ENCODE assay signal across 9 mouse cellular contexts in the genomic region with DNA sequence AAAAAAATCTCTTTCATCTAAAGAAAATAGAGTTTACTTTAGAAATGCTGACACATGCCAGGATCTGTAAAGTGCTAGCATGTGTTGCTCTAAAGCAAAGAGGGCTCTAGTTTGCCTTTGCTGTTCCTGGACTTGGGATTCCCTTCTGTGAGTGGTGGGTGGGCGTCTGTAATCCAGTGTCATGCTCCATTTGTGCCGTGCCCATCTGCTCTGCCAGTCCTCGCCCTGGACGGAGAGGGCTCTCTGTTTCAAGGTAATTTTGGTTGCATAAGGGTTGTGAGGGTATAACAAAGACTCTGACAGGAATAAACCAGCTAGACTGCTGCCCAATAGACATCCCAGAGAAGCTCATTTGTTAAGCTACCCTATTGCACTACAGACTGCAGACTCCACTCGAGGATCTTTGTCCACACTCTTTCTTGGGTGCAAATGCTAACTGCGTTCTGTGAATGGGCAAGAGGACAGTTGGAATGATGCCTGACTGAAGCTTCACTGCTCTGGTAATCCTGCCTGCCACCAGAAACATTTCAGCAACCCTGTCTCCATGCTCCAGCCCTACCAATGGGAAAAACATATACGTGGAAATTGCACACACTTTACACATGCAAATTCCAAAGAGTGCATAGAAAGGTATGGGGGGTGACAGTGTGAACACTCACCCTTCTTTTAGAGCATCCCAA.
DNase-seq lines count a peak whose midpoint lies in the region; ATAC-seq and TF ChIP-seq lines count a peak whose summit lies in the region.
"Had no signal": no experiment of that assay in that cellular context is flagged by ENCODE, and none has a peak within 500 bp of the region (broad histone marks: within the 10 kb centered on the region; RNA-seq: fewer than 3 reads in every experiment).

No protein-coding gene starts in this region.

- no peaks in the 10 kb centered on the region for H3K9me3 ChIP-seq in midbrain, embryonic 14.5 days (ENCODE audit: control insufficient read depth, low read length)
- H3K9me3 ChIP-seq in midbrain, embryonic 11.5 days (ENCODE audit: control insufficient read depth, low read length): no peaks in the 10 kb centered on the region
- no peaks in the 10 kb centered on the region for H3K9me3 ChIP-seq in embryonic facial prominence, embryonic 14.5 days (ENCODE audit: control insufficient read depth, low read length)
- H3K9me3 ChIP-seq in midbrain, postnatal 0 days (ENCODE audit: low read length): no peaks in the 10 kb centered on the region

- ATAC-seq in midbrain, embryonic 14.5 days (ENCODE audit: low FRiP score, low TSS enrichment): no peak
- ATAC-seq in midbrain, embryonic 11.5 days (ENCODE audit: low FRiP score): no peak
- ATAC-seq in embryonic facial prominence, embryonic 14.5 days (ENCODE audit: low read depth): no peak
- ATAC-seq in midbrain, postnatal 0 days (ENCODE audit: low FRiP score): no peak

- no peak for TF ChIP-seq POLR2A in kidney, adult 2 months (IDR thresholded peaks at IDR 0.05; ENCODE audit: low read depth, low read length)

- peak; percentile 62 for DNase-seq in kidney, adult 2 months
- no peak for DNase-seq in kidney, postnatal 14 days
- DNase-seq in midbrain, embryonic 14.5 days: peak; percentile 38
- no peak for DNase-seq in midbrain, embryonic 11.5 days (ENCODE audit: low spot score, missing footprints)
- DNase-seq in embryonic facial prominence, embryonic 14.5 days (ENCODE audit: low spot score): peak; percentile 36
- DNase-seq in midbrain, postnatal 0 days (ENCODE audit: low spot score): peak; percentile 62
- DNase-seq in adrenal gland, postnatal 36 days: no peak
- DNase-seq: heart, postnatal 14 days had no signal

- TF ChIP-seq CTCF in kidney, adult 2 months (conservative IDR thresholded peaks at IDR 0.05; ENCODE audit: insufficient read depth, insufficient read length, low read depth, low read length): no peak
- TF ChIP-seq CTCF in midbrain, postnatal 0 days (IDR thresholded peaks at IDR 0.05): no peak

- H3K27ac ChIP-seq in kidney, adult 2 months (ENCODE audit: insufficient read depth, low read depth, low read length): no peak overlapping the region
- no peak overlapping the region for H3K27ac ChIP-seq in midbrain, embryonic 14.5 days (replicated peaks; ENCODE audit: low read depth, low read length)
- no peak overlapping the region for H3K27ac ChIP-seq in midbrain, embryonic 11.5 days (ENCODE audit: low read depth, low read length)
- no peak overlapping the region; the same call in 1 of the 2 replicates for H3K27ac ChIP-seq in embryonic facial prominence, embryonic 14.5 days (replicated peaks; ENCODE audit: low read depth, low read length)
- no peak overlapping the region for H3K27ac ChIP-seq in midbrain, postnatal 0 days (ENCODE audit: low read depth, low read length)

- no peak overlapping the region for H3K4me2 ChIP-seq in midbrain, embryonic 14.5 days (ENCODE audit: low read length)
- no peak overlapping the region for H3K4me2 ChIP-seq in midbrain, embryonic 11.5 days
- H3K4me2 ChIP-seq in embryonic facial prominence, embryonic 14.5 days (ENCODE audit: low read depth, low read length): no peak overlapping the region
- H3K4me2 ChIP-seq in midbrain, postnatal 0 days (ENCODE audit: low read depth, low read length, poor library complexity, severe bottlenecking): no peak overlapping the region

- 56% methylated on average over 7 of the region's 7 CpGs for WGBS in kidney, adult 2 months
- 30% methylated on average over 7 of the region's 7 CpGs for WGBS in midbrain, embryonic 14.5 days
- 61% methylated on average over 7 of the region's 7 CpGs for WGBS in midbrain, embryonic 11.5 days
- whole genome bisulfite sequencing in embryonic facial prominence, embryonic 14.5 days: 46% methylated on average over 7 of the region's 7 CpGs
- 31% methylated on average over 7 of the region's 7 CpGs for WGBS in midbrain, postnatal 0 days

- H3K36me3 ChIP-seq in kidney, adult 2 months (ENCODE audit: control insufficient read depth, insufficient read depth, low read length): no peaks in the 10 kb centered on the region
- H3K36me3 ChIP-seq in midbrain, embryonic 14.5 days (ENCODE audit: control insufficient read depth, insufficient read depth, low read length): no peaks in the 10 kb centered on the region
- no peaks in the 10 kb centered on the region for H3K36me3 ChIP-seq in midbrain, embryonic 11.5 days (ENCODE audit: control insufficient read depth, insufficient read depth, low read length)
- no peaks in the 10 kb centered on the region for H3K36me3 ChIP-seq in embryonic facial prominence, embryonic 14.5 days (ENCODE audit: control insufficient read depth, insufficient read depth, low read length)
- H3K36me3 ChIP-seq in midbrain, postnatal 0 days (ENCODE audit: insufficient read depth, low read length): no peaks in the 10 kb centered on the region

- H3K9ac ChIP-seq in midbrain, embryonic 14.5 days (replicated peaks; ENCODE audit: low read length): no peak overlapping the region
- H3K9ac ChIP-seq in midbrain, embryonic 11.5 days (ENCODE audit: low read length): no peak overlapping the region
- H3K9ac ChIP-seq in embryonic facial prominence, embryonic 14.5 days (ENCODE audit: low read depth, low read length): no peak overlapping the region
- H3K9ac ChIP-seq in midbrain, postnatal 0 days (replicated peaks; ENCODE audit: low read length, poor library complexity, severe bottlenecking): no peak overlapping the region; the same call in 1 of the 2 replicates

- peaks cover 8% of the 10 kb centered on the region; the same call in 1 of the 2 replicates for H3K4me1 ChIP-seq in kidney, adult 2 months (ENCODE audit: control insufficient read depth, insufficient read depth, low read length)
- H3K4me1 ChIP-seq in midbrain, embryonic 14.5 days (ENCODE audit: control insufficient read depth, insufficient read depth, low read length): 0 out of 2 replicates have a peak, but pooled peaks cover 3% of the 10 kb centered on the region
- peaks cover 3% of the 10 kb centered on the region; the same call in 1 of the 2 replicates for H3K4me1 ChIP-seq in midbrain, embryonic 11.5 days (ENCODE audit: control insufficient read depth, insufficient read depth, low read length)
- peaks cover 25% of the 10 kb centered on the region for H3K4me1 ChIP-seq in embryonic facial prominence, embryonic 14.5 days (ENCODE audit: control insufficient read depth, insufficient read depth, low read length)
- 0 out of 2 replicates have a peak, but pooled peaks cover 6% of the 10 kb centered on the region for H3K4me1 ChIP-seq in midbrain, postnatal 0 days (ENCODE audit: insufficient read depth, low read length)

- H3K27me3 ChIP-seq in kidney, adult 2 months (replicated peaks; ENCODE audit: control insufficient read depth, insufficient read depth, low read length): no peaks in the 10 kb centered on the region
- H3K27me3 ChIP-seq in midbrain, embryonic 14.5 days (ENCODE audit: control insufficient read depth, insufficient read depth, low read length): no peaks in the 10 kb centered on the region
- no peaks in the 10 kb centered on the region for H3K27me3 ChIP-seq in midbrain, embryonic 11.5 days (ENCODE audit: control insufficient read depth, insufficient read depth, low read length)
- H3K27me3 ChIP-seq in embryonic facial prominence, embryonic 14.5 days (replicated peaks; ENCODE audit: control insufficient read depth, insufficient read depth, low read length): no peaks in the 10 kb centered on the region
- H3K27me3 ChIP-seq in midbrain, postnatal 0 days (ENCODE audit: insufficient read depth, low read length): no peaks in the 10 kb centered on the region

- H3K4me3 ChIP-seq in kidney, adult 2 months (ENCODE audit: insufficient read depth, low read depth, low read length): no peak overlapping the region
- H3K4me3 ChIP-seq in midbrain, embryonic 14.5 days (replicated peaks; ENCODE audit: low read depth, low read length): no peak overlapping the region
- no peak overlapping the region for H3K4me3 ChIP-seq in midbrain, embryonic 11.5 days (ENCODE audit: low read depth, low read length)
- H3K4me3 ChIP-seq in embryonic facial prominence, embryonic 14.5 days (ENCODE audit: low read depth, low read length): no peak overlapping the region
- H3K4me3 ChIP-seq in midbrain, postnatal 0 days (ENCODE audit: low read depth, low read length): no peak overlapping the region
- H3K4me3 ChIP-seq: myocyte had no signal

Comparison
In these comparisons a context has a peak if more than half of its experiments do, and no peak if none do; other contexts are left out.
1. DNase-seq: peak in kidney, adult 2 months (single experiment), midbrain, embryonic 14.5 days (single experiment), embryonic facial prominence, embryonic 14.5 days (single experiment) and midbrain, postnatal 0 days (single experiment); none in kidney, postnatal 14 days (single experiment), midbrain, embryonic 11.5 days (single experiment) and adrenal gland, postnatal 36 days (0 of 2).